Mouse (Mus musculus): ENCODE measurements around the gene Pde4b.
"Not testable (repeated sequence)": the region's sequence is repeated elsewhere in the genome, so short reads cannot be mapped to it uniquely, and the experiment has no call there.

Pde4b gene

DNA sequence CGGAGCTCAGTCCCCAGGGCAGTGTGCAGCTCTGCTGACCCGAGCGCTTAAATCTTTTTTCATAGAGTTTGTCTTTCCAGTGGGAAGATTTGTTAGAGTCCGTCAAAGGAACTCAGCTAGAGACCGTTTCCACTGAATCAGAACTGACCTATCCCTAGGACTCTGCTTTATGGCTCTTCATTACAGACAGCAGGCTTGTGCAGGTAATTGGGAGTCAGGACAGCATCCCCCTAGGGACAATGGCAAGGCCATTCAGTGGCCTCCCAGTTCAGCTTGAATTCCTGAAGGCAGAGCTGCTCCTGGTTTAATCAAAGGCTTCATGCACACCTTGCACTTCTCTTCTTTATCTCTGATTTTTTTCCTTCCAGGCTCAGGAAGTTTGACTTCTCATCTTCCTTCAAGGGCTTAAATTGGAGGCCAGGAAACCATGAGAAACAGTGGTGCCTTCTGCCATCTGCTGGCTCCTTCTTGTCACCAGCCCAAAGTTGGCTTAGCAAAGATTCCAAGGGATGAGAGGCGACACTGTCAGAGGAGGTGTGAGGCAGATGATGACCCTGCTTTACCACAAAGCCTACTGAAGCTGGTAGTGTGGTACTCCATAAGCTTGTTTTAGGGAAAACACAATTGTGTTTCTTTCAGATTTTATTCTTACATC is 393.6 kb downstream of the Pde4b start:
- peak; percentile 69 for DNase-seq (ENCODE audit: low spot score)

DNA sequence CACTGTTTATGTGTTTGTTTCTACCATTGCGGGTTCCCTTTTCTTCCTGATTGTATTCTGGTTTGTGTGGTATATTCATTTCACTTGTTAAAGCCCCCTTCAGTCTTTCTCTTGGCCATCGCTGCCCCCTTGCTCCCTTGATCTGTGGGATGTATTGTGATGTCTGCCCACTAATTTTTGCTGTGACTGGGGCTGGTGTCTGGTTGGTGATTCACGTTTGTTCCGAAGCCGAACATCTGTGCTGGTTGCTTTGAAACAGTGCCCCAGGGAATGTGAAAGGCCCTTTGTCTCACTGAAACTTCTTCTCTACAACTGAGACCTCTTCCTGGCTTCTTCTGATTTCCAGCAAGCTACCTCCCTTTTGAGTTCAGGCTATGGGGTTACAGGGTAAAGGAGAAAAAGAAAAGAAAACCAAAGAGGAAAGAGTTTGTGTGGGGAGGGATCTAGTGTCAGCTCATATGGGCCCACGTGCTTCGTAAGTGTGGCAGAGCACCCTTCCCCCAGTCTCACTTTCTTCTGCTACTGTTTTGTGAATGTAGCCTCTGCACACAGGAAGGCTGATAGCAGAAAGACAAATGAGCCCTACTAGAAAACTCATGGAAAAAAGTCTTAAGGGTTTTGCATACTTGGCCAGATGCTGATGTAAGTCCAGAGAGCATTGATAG is 396.1 kb downstream of the Pde4b start:
- DNase-seq (ENCODE audit: low spot score), result peak; percentile 29

DNA sequence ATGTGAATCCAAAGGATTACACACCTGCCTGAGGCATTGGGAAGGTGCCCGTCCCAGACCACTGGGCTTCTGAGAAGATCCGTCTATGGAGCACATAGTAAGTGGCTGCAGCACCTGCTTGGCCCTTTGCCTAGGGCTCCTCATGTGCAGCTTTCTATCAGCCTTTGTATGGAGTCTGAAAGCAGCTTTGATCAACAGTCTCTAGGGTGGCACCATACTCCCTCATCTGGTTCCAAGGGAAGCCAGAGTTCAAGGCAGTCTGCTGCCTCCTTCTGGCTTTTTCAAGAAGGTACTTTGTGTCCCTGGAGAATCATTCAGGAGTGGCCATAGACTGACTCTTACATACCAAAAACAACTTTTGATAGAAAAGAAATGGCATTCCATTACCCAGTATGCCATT is 397.4 kb downstream of the Pde4b start:
- DNase-seq (ENCODE audit: low spot score), result no peak

DNA sequence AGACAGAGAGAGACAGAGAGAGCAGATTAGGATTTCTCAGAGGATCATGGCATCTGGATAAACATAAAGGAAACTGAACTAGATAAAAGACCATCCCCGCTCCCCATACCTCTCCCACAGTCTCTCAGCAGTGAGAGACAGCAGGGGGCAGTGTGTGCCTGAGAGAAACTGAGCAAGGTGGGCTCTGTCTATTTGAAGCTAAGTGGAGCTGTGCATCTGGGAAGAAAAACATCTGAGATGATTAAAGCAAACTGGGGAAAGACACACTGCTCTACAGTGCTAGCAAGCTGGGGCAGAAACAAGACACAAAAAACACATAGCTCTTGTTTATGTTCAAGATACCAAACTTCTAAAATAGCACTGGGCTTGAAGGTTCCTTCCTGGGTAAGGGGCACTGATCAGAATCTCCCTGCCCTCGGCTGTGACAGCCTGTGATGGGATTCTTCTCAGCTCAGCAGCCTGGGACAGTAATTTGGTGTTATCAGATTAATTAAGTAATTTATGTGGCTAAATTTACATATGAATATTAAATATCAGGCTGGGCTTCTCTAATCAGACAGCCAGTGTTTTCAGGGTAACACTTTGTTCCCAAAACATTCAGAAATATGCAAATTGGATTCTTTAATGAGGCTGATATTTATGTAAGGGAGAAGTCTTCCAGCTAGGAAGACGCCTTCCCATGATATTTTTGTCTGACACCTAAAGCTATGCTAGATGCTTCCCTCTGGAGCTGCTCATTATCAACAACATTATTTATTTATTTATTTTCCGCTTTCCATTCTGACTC is 399.0 kb downstream of the Pde4b start:
- peak; percentile 66 for DNase-seq (ENCODE audit: low spot score)

DNA sequence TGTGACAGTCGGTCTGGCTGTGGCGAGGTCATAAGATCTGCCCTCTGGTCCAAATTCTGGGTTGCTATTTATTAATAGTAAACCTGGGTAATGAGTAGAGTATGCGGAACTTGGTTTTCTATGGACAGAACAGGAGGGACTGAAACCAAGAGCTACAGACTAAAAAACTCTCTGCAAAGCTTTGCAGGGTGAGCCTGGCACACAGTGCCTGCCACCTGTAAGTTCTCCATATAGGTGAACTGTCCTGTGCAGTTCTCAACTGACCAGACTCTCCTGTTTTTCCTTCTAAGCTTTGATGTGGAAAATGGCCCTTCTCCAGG is 399.5 kb downstream of the Pde4b start:
- no peak for DNase-seq (ENCODE audit: low spot score)

DNA sequence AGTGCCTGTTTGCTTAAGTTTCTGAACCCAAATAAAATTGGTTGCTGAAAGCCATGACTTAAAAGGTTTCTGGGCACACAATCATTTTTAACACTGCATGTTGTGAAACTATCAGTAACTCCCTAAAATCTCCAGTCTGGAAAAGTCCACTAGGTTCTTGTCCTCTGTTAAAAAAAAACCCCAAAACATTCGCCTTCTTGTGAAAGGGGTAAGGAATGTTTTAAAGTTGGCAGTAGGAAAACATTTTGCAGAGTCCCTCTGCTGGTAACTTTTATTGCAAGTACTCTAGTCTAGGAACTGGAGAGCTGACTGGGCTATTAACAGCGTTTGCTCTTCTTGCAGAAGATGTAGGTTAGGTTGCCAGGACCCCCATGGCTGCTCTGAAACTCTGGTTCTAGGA is 400.7 kb downstream of the Pde4b start:
- no peak for DNase-seq (ENCODE audit: low spot score)

DNA sequence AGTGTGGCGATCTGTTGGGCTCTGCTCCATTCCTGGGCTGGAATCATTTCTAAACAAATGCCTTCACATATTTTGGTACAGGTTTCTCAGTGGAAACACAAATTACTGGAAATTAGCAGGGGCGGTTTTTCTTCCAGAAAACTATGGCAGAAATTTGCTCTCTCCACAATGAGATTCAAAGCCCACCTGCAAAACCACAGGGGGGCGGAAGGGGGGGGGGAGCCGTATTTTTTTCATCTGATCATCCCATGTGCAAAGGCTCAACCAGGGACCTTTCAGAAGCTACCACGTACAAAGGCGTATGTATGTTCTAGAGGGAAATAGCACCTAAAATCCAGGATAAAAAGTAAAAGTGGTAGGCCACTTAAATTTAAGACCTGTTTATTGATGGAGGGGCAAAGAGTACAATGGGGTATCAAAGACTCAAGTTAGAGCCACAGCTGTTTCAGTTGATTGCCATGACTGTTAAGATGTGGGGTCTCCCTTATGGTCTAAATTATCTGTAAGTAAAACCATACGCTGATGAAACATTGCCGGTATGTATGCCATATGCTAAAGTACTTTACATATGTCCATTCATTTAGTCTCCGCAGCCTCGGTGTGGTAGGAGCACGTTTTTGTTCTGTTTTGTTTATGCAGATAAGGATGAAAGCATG is 404.3 kb downstream of the Pde4b start:
- peak; percentile 36 for DNase-seq (ENCODE audit: low spot score)

DNA sequence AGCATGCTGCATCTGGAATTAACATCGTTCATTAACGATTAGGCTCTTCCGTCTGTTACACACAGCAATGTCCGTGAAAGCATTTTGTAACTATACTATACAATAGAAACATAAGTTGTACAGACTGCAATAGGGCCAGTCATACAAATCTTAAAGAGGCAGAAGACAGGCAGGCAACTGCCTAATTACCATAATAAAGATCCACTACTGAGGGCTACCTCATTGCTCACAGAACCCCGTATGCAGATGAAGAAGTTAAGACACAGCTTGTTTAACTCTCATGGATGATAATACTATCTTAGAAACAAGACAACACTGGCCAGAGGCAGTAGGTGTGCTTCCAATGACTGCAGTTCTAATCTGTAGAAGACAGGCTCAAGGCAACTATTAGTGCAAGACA is 405.6 kb downstream of the Pde4b start:
- DNase-seq (ENCODE audit: low spot score), result no peak

DNA sequence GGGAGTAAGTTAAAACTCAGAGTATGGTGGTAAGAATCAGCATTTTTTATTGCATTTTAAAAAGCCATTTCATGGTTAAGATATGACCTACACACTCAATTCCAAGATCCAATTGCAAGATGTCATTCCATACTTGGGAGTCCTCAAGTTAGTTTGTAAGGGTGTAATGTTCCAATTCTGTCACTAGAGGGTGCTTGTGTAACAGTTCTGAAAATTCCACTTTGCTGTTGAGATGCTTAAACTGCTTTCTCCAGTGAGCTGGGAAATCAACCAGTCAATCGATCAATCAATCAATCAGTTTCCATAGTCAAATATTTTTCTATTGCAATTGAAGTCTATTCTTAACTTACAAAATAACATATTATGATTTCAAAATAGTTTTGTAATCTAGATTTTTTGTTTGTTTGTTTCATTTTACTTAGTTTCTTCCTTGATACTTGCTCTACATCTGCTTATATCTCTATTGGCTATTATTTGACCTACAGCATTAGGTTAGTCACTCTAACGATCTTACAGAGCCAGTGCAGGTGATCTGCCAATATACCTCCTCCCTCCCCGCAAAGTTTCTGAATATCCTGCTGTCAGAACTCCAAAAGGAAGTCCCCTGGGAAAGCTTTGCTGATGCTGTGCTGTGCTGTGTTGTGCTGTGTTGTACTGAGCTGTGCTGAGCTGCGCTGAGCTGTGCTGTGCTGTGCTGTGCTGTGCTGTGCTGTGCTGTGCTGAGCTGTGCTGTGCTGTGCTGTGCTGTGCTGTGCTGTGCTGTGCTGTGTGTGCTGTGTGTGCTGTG is 406.2 kb downstream of the Pde4b start:
- peak; percentile 81 for DNase-seq (ENCODE audit: low spot score)

DNA sequence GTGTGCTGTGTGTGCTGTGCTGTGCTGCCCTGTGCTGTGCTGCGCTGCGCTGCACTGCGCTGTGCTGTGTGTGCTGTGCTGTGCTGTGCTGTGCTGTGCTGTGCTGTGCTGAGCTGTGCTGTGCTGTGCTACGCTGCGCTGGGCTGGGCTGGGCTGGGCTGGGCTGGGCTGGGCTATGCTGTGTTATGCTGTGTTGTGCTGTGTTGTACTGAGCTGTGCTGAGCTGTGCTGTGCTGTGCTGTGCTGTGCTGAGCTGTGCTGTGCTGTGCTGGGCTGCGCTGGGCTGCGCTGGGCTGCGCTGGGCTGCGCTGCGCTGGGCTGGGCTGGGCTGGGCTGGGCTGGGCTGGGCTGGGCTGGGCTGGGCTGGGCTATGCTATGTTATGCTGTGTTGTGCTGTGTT is 406.9 kb downstream of the Pde4b start:
- DNase-seq (ENCODE audit: low spot score), result not testable (repeated sequence)

DNA sequence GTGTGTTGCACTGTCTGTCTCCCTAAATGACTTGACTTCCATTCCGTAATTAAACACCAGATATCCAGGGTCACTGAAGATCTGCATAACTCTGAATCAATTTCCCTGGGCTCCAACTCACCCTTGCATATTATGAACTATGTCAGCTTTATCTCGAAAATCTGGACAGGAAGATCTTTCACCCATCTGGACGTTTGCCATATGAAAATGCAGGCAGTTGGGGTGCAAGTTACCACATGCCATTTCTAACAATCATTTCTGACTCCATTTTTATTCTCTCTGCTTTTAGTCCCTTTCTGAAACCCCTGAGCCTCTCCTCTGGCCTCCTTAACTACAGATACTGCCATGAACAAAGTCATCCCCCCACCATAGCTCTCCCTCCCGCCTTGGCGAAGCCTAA is 407.7 kb downstream of the Pde4b start:
- no peak for DNase-seq (ENCODE audit: low spot score)

DNA sequence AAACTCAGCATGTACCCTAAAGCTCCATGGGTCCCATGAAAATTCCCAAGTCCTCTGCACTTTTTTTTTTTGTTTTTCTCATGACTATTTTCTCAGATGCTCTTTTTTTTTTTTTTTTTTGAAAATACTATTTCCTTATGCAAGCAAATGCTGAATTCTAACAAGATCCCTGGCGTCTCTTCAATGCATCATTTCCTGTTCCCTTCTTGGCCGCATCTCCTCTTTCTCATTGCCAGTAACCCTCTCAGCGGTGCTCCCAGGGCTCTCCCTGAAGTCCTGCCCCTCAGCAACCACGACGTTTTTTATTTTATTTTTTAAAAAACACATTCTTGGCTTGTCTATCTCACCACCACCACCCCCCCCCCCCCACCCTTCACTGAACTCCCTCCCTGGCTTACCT is 408.1 kb downstream of the Pde4b start:
- DNase-seq (ENCODE audit: low spot score), result no peak

DNA sequence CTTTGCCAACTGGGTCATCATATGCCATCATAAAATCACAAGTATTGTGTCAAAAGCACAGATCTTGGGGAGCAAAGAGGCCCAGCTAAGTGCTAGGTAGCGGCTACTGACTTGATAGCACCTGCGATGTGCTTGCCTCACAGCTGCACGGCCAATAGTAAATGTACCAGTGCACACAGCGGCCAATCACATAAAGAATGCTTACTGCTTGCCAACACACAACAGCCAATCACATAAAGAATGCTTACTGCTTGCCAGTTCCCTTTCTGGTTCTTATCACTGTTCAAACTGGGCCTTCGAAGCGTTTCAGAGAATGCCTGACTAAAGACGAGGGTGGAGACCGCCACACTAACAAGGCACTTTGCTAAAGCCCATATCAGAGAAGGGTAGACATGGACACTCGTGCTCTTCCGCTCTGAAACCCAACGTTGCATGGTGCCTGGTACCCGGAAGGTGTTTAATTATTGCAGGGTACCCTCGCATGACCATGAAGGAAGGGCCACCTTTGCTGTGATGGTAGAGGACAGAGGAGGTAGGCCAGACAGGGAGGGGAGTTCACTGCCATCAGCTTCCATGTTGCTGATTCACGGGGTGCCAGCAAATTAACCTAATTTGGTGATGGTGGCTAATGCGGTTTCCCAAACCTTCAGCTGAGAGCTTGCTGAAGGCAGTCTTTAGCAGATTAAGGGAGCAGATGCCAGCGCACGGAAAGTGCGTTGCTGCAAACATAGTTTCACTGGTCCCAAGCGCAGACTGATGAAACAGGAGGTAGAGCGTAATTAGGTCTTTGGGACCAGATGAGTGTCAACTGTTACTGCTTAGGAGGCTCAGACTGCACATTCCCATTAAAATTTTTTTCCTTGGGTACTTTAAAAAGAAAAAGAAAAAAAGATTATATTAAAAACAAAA is 409.2 kb downstream of the Pde4b start:
- no peak for DNase-seq (ENCODE audit: low spot score)

DNA sequence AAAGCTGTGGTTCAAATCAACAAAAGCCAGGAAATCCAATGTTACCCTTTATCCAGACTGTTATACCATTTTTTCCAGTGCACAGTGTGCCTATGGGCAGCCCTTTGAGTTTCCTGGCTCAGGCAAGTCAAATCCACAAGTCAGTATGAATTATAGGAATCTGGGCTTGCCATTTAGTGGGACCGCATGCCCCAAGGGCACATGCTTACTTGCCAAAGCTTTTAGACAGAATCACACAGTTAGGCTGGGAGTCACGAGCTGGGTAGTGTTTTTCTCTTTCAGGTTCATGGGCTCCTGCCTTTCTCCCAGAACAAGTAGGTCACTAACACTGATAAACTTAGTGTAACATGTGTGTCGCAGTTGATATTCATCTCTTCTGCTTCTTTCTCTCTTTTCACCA is 409.9 kb downstream of the Pde4b start:
- no peak for DNase-seq (ENCODE audit: low spot score)

DNA sequence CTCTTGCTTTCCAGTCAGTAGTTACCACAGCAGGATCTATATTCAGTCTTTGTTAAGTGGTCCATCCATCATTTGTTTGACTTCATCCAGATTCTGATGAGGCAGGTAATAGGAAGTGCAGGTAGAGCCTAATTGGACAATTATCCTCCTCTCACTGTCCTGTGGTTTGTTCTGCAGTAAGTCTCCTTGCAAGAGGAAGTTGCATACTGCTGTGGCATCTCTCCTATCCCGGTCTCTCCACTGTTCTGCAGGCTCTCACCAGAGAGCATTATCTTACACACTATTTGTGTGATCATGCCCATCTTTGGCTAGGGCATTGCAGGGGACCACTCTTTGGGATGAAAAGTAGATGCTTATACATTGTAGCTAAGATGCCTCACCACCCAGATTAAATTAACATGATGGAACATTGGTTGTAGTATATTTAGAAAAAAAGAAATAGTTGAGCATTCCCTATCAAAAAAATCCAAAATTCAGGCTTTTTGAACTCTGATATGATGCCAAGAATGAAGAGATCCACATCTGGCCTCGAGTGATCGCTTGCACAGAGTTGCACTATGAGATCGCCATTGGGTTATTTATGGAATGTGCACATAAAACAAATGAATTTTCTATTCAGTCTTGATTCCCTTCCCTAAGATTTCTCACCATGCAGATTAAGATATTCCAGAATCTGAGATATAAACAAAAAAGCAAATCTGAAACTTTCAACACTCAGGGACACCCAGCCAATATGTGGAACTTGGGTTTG is 411.0 kb downstream of the Pde4b start:
- no peak for DNase-seq (ENCODE audit: low spot score)

DNA sequence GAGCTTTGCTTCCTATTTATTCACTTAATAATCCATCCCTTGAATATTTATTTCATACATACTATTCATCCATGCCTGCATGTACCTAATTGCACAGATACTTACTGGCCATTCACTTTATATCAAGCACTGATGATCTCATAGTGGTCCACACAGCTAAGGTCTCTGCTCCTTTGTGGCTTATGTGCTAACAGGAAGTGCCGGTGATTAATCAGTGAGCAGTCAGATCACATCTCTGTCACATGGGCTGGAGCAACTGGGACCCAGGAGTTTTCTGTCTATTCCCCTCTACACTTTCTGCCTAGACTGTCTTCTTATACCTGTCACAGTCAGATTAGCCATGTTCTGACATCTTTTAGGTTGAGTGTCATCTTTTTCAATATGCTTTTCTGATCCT is 411.6 kb downstream of the Pde4b start:
- DNase-seq (ENCODE audit: low spot score), result no peak

DNA sequence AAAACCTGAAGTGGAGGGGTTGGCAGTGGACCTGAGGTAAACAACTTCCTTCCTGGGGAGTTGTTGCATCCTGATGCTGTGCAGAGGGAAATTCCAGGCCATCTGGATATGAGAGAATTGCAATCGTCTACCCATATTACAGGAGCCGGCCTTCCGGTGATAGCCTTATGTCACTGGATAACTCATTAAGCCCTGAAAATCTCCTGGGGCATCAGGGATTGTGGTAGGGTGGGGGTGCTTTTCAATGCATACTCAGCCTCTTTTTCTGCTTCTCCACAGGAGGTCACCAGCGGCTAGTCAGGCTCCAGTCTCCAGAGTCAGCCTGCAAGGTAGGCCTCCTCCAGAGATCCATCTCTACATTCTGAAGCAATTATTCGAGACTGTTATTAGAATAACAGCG is 418.4 kb downstream of the Pde4b start:
- no peak for DNase-seq (ENCODE audit: low spot score)

DNA sequence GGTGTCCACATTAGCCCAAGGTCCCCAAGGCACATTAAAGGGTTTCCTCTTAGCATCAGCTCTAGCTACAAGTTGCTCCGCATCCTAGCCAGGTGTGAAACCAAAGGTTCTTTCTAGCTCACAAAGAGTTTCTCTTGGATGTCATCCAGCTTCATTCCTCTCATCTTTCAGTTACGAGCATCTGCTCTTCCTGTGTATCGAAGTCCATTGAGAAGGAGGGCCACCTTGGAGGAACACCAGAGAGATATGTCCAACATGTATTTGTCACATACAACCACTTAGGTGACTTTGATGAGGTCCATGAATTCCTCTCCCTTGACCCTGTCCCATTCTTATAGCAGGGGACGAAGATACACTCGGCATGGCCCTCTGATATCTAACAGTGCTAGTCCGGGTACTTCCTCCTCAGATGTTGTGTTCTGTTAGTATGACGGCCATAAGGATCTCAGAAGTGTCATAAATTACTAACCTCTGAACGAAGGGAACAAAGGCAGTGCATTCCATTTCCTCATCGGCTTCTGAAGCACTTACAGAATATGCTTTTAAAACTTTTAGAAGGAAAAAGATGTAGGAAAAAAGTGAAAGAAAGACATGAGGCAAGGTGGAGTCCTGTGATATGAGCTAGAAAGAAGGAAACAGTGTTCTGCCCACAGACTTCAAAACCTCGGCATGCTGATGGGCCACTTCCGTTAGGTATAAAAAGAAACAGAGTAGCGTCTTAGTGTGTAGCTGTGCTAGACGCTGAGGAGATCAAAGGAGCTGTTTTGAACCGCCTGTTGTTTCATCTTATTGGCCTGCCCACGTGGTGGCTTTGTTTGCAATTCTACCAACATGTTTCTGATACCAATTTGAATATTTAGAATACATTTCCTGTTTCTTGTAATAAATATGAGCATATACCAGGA is 419.3 kb downstream of the Pde4b start:
- no peak for DNase-seq (ENCODE audit: low spot score)

DNA sequence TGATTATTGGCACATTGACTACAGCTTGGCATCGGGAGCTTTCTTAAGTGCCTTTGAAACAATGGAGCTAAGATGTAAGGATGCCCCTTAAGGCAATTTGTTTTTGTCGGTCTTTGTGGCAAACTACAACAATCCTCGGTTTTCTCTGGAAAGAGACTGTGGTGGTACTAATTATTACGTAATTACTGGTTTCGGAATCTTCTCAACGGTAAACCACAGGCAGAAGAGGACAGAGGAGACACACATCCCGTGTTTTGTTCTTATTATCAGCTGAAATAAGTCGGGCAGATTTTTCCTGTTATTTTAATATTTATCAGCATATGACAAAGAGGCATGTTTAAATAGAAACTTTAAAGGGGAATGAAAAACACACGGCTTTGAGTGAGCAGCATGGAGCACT is 420.0 kb downstream of the Pde4b start:
- DNase-seq (ENCODE audit: low spot score), result no peak
